Mouse (Mus musculus): ENCODE data around the gene Hoxb2. TPM values are rescaled to one million over a fixed set of nuclear protein-coding genes. Genes with fewer than 3 reads are reported as not detected.

Hoxb2 gene
- polyA plus RNA-seq, 1 experiment from 2014 or later, result 7.5 TPM

DNA sequence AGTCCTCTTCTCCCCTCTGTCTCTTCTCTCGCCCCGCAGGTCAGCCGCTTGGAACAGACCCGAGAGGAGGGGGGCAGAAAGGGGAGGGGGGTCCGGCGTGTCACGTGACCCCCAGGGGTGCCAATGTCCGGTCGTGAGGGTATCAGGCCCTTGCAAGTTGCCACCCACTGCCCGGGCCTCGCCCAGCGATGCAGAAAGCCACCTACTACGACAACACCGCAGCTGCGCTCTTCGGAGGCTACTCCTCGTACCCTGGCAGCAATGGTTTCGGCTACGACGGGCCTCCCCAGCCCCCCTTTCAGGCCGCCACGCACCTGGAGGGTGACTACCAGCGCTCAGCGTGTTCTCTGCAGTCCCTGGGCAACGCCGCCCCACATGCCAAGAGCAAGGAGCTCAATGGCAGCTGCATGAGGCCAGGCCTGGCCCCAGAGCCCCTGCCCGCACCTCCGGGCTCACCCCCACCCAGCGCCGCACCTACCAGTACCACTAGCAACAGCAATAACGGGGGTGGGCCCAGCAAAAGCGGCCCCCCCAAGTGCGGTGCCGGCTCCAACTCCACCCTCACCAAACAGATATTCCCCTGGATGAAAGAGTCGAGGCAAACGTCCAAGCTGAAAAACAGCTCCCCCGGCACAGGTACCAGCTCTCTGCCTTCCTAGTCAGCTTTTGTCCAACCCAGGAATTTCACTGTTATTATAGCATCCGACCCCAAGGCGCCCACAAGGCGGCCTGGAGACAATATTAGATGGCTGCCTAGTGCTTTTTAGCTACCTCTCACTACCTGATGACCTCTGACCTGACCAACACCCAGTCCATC lies 6.1 kb upstream of the Hoxb2 start:
- H3K27ac ChIP-seq (replicated peaks; ENCODE audit: low read depth, low read length), result 0 out of 2 replicates have a peak overlapping the region, but pooled peaks have one; percentile 4
- H3K4me1 ChIP-seq (ENCODE audit: control insufficient read depth, insufficient read depth, low read length), result peaks cover 43% of the 10 kb centered on the region
- peak overlapping the region; percentile 17; the same call in 1 of the 2 replicates for H3K9ac ChIP-seq (ENCODE audit: low read length)
- H3K9me3 ChIP-seq (ENCODE audit: control insufficient read depth, low read length), result no peaks in the 10 kb centered on the region
- no peak overlapping the region for H3K4me3 ChIP-seq (ENCODE audit: low read depth, low read length)
- H3K4me2 ChIP-seq (ENCODE audit: low read depth, severe bottlenecking), result peak overlapping the region; percentile 22; the same call in 1 of the 2 replicates
- DNase-seq (ENCODE audit: low spot score) (peak; percentile 64), ATAC-seq (ENCODE audit: insufficient number of reproducible peaks, low FRiP score, low TSS enrichment, low read depth) (peak; percentile 32; the same call in 1 of the 2 replicates)
- peaks cover 89% of the 10 kb centered on the region for H3K27me3 ChIP-seq (ENCODE audit: control insufficient read depth, insufficient read depth, low read length)
- H3K36me3 ChIP-seq (ENCODE audit: control insufficient read depth, insufficient read depth, low read length), result no peaks in the 10 kb centered on the region
- WGBS, result 4% methylated on average over 39 of the region's 40 CpGs

DNA sequence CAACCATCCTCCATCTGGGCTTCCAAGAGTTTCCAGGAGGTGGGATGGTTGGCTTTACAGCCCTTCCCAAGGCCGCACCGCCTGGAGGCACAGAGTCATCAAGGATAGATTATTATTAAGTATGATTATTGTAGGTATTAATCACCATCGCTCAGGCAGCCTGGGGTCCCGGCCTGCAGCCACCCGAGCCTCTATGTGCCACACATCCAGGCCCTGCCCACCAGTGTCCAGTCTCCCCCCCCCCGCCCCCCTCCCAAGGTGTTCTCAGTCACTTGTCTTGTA lies 5.5 kb upstream of the Hoxb2 start:
- DNase-seq (ENCODE audit: low spot score) (no peak), ATAC-seq (ENCODE audit: insufficient number of reproducible peaks, low FRiP score, low TSS enrichment, low read depth) (no peak)
- Histone ChIP-seq H3K4me3 (ENCODE audit: low read depth, low read length) (no peak overlapping the region), H3K9me3 (ENCODE audit: control insufficient read depth, low read length) (no peaks in the 10 kb centered on the region), H3K4me2 (ENCODE audit: low read depth, severe bottlenecking) (peak overlapping the region; percentile 56; the same call in 1 of the 2 replicates), H3K36me3 (ENCODE audit: control insufficient read depth, insufficient read depth, low read length) (no peaks in the 10 kb centered on the region), H3K27me3 (ENCODE audit: control insufficient read depth, insufficient read depth, low read length) (peaks cover 87% of the 10 kb centered on the region), H3K9ac (ENCODE audit: low read length) (no peak overlapping the region), H3K4me1 (ENCODE audit: control insufficient read depth, insufficient read depth, low read length) (peaks cover 43% of the 10 kb centered on the region), H3K27ac (replicated peaks; ENCODE audit: low read depth, low read length) (no peak overlapping the region)
- 4% methylated on average over 6 of the region's 6 CpGs for WGBS

DNA sequence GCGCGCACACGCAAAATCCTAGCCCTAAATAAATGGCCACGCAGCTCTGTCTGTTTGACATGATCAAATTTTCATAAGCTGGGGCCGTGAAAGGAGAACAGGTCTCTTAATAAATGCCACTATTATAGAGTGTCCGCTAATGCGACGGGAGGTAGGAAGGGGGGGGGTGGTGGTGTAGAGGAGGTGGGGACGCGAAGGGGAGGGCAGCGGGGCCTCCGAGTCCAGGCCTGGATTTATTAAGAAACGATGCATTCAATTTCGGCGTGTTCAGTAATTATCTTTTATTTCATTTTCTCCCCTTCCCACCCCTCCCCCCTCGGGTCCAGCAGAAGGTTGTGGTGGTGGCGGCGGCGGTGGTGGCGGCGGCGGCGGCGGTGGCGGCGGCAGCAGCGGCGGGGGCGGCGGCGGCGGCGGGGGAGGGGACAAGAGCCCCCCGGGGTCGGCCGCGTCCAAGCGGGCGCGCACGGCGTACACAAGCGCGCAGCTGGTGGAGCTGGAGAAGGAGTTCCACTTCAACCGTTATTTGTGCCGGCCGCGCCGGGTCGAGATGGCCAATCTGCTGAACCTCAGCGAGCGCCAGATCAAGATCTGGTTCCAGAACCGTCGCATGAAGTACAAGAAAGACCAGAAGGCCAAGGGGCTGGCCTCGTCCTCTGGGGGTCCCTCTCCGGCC lies 5.0 kb upstream of the Hoxb2 start:
- H3K4me3 ChIP-seq (ENCODE audit: low read depth, low read length), result peak overlapping the region; percentile 16
- peak; percentile 61 for DNase-seq (ENCODE audit: low spot score)
- no peak for ATAC-seq (ENCODE audit: insufficient number of reproducible peaks, low FRiP score, low TSS enrichment, low read depth)
- H3K9ac ChIP-seq (ENCODE audit: low read length), result peak overlapping the region; percentile 30; the same call in 1 of the 2 replicates
- 2% methylated on average over 37 of the region's 56 CpGs for WGBS
- no peaks in the 10 kb centered on the region for H3K36me3 ChIP-seq (ENCODE audit: control insufficient read depth, insufficient read depth, low read length)
- peaks cover 43% of the 10 kb centered on the region for H3K4me1 ChIP-seq (ENCODE audit: control insufficient read depth, insufficient read depth, low read length)
- no peaks in the 10 kb centered on the region for H3K9me3 ChIP-seq (ENCODE audit: control insufficient read depth, low read length)
- H3K4me2 ChIP-seq (ENCODE audit: low read depth, severe bottlenecking), result peak overlapping the region; percentile 56
- H3K27ac ChIP-seq (replicated peaks; ENCODE audit: low read depth, low read length), result no peak overlapping the region; the same call in 1 of the 2 replicates
- peaks cover 83% of the 10 kb centered on the region for H3K27me3 ChIP-seq (ENCODE audit: control insufficient read depth, insufficient read depth, low read length)

DNA sequence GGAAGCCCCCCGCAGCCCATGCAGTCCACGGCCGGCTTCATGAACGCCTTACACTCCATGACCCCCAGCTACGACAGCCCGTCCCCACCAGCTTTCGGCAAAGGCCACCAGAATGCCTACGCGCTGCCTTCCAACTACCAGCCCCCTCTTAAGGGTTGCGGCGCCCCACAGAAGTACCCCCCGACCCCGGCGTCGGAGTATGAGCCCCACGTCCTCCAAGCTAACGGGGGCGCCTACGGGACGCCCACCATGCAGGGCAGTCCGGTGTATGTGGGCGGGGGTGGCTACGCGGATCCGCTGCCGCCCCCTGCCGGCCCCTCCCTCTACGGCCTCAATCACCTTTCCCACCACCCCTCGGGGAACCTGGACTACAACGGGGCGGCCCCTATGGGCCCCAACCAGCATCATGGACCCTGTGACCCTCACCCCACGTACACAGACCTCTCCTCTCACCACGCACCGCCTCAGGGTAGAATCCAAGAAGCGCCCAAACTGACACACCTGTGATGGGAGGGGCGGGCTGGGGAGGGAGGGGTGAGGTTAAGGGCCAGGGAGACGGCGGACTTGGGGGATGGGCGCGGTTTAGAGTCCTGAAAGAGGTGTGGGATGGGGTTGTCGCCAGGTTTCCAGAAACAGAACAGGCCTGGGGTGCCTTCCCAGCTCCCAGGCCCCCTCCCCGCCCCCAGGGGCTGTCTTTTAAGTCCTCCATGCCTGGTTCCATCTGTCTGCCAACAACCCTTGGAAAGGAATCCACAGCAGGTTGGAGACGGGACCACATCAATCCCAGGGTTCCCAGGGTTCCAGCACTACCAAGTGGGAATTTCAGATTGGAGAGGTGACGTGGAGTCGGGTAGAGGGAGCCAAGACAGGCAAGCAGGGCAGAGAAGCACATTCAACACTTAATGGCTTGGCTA lies 4.2 kb upstream of the Hoxb2 start:
- no peaks in the 10 kb centered on the region for H3K36me3 ChIP-seq (ENCODE audit: control insufficient read depth, insufficient read depth, low read length)
- ATAC-seq (ENCODE audit: insufficient number of reproducible peaks, low FRiP score, low TSS enrichment, low read depth), result no peak
- DNase-seq (ENCODE audit: low spot score), result peak; percentile 53
- peak overlapping the region; percentile 52; the same call in 1 of the 2 replicates for H3K27ac ChIP-seq (replicated peaks; ENCODE audit: low read depth, low read length)
- peaks cover 39% of the 10 kb centered on the region for H3K4me1 ChIP-seq (ENCODE audit: control insufficient read depth, insufficient read depth, low read length)
- H3K4me3 ChIP-seq (ENCODE audit: low read depth, low read length), result peak overlapping the region; percentile 16
- peak overlapping the region; percentile 56 for H3K4me2 ChIP-seq (ENCODE audit: low read depth, severe bottlenecking)
- H3K9me3 ChIP-seq (ENCODE audit: control insufficient read depth, low read length), result no peaks in the 10 kb centered on the region
- H3K9ac ChIP-seq (ENCODE audit: low read length), result peak overlapping the region; percentile 30; the same call in 1 of the 2 replicates
- H3K27me3 ChIP-seq (ENCODE audit: control insufficient read depth, insufficient read depth, low read length), result peaks cover 82% of the 10 kb centered on the region
- WGBS, result 4% methylated on average over 42 of the region's 45 CpGs

DNA sequence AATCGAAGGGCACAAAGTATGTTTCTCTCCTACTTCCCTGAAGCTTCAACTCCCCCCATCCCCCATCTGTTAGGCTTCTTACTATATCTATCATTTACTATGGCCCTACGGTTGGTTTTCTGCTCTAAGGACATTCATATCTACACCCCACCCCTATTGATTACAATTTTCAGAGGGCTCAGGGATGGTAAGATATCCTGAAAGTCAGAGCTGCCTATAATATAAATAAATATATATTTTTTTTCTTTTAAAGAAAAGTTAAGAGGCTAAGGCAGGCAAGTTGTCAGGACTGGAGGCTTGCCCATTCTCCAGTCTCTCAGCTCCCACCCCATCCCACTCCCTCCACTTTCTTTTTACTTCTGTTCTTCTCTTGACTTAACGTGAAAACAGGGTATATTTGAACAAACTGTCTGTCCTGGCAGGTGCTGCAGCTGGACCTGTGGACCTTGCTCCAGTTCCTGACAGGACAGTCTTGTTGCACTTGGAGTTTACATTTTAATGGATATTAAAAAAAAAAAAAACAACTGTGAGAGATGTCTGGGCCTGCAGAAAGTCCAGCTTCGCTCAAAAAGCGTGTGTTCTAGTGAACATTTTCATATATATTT lies 3.3 kb upstream of the Hoxb2 start:
- DNase-seq (ENCODE audit: low spot score) (peak; percentile 40), ATAC-seq (ENCODE audit: insufficient number of reproducible peaks, low FRiP score, low TSS enrichment, low read depth) (no peak)
- peaks cover 81% of the 10 kb centered on the region for H3K27me3 ChIP-seq (ENCODE audit: control insufficient read depth, insufficient read depth, low read length)
- no peaks in the 10 kb centered on the region for H3K36me3 ChIP-seq (ENCODE audit: control insufficient read depth, insufficient read depth, low read length)
- H3K4me2 ChIP-seq (ENCODE audit: low read depth, severe bottlenecking), result no peak overlapping the region
- no peak overlapping the region for H3K4me3 ChIP-seq (ENCODE audit: low read depth, low read length)
- H3K4me1 ChIP-seq (ENCODE audit: control insufficient read depth, insufficient read depth, low read length), result peaks cover 33% of the 10 kb centered on the region
- H3K9me3 ChIP-seq (ENCODE audit: control insufficient read depth, low read length), result no peaks in the 10 kb centered on the region
- H3K9ac ChIP-seq (ENCODE audit: low read length), result no peak overlapping the region
- WGBS, result 40% methylated on average over 5 of the region's 5 CpGs
- no peak overlapping the region for H3K27ac ChIP-seq (replicated peaks; ENCODE audit: low read depth, low read length)

DNA sequence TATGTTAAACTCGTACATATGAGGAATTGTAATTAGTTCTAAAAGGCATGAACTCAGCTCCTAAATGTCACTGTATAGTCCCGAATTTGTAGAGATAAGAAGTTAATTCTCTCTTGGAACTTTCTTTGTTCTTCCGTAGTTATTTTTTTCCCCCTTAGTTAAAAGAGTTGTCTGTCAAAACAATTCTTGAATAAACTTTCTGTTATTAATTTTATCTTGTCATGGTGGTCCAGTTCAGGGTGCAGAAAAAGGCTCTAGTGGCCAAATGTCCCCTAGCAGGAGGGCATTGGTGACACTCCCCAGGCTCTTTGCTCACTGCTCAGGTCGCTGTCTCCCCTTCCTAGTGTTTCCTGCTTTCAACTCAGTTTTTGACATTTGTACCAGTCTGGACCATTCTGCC lies 2.6 kb upstream of the Hoxb2 start:
- ATAC-seq (ENCODE audit: insufficient number of reproducible peaks, low FRiP score, low TSS enrichment, low read depth) (no peak), DNase-seq (ENCODE audit: low spot score) (no peak)
- Histone ChIP-seq H3K27ac (replicated peaks; ENCODE audit: low read depth, low read length) (no peak overlapping the region), H3K27me3 (ENCODE audit: control insufficient read depth, insufficient read depth, low read length) (peaks cover 76% of the 10 kb centered on the region), H3K4me3 (ENCODE audit: low read depth, low read length) (no peak overlapping the region), H3K36me3 (ENCODE audit: control insufficient read depth, insufficient read depth, low read length) (no peaks in the 10 kb centered on the region), H3K9me3 (ENCODE audit: control insufficient read depth, low read length) (no peaks in the 10 kb centered on the region), H3K4me2 (ENCODE audit: low read depth, severe bottlenecking) (peak overlapping the region; percentile 24; the same call in 1 of the 2 replicates), H3K4me1 (ENCODE audit: control insufficient read depth, insufficient read depth, low read length) (peaks cover 34% of the 10 kb centered on the region), H3K9ac (ENCODE audit: low read length) (no peak overlapping the region)
- 9% methylated on average over 4 of the region's 4 CpGs for WGBS

DNA sequence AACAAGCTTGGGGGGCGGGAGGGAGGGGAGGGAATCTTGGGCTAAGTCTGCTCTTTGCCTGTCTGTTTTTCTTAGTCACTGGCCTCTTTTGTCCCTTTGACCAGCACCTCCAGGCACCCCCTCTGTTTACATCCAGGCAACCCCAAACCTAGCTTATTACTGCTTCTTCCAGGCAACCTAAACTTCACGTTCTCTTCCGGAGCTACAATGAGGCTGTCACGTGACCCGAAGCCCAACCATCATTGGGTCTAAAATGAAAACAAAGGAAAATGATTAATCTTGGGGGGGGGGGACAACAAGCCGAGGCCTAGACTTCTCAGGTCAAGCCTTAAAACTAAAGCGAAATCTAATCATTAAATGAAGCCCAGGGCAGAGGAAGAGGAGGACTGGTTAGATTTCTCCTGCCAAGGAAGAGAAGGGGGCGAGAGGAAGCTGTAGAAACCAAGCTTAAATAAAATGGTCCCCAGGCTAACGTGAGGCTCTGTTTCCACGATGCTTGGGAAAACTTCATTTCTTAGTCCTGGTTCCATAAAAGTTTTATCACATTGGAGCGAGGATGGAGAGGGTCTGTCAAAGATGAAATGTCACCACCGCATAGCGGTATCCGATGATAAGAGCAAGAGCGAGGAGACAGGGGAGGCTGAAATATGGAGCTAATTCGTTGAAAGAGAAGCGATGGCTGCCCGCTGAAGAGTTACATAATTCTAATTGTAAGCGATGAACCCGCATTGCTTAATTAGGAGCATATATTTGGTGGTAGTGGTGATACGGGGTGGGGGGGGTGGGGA lies 2.0 kb upstream of the Hoxb2 start:
- WGBS, result 6% methylated on average over 21 of the region's 21 CpGs
- Histone ChIP-seq H3K27me3 (ENCODE audit: control insufficient read depth, insufficient read depth, low read length) (peaks cover 75% of the 10 kb centered on the region), H3K4me1 (ENCODE audit: control insufficient read depth, insufficient read depth, low read length) (peaks cover 37% of the 10 kb centered on the region), H3K4me3 (ENCODE audit: low read depth, low read length) (no peak overlapping the region), H3K27ac (replicated peaks; ENCODE audit: low read depth, low read length) (no peak overlapping the region), H3K4me2 (ENCODE audit: low read depth, severe bottlenecking) (peak overlapping the region; percentile 24; the same call in 1 of the 2 replicates), H3K36me3 (ENCODE audit: control insufficient read depth, insufficient read depth, low read length) (no peaks in the 10 kb centered on the region), H3K9ac (ENCODE audit: low read length) (no peak overlapping the region), H3K9me3 (ENCODE audit: control insufficient read depth, low read length) (no peaks in the 10 kb centered on the region)
- ATAC-seq (ENCODE audit: insufficient number of reproducible peaks, low FRiP score, low TSS enrichment, low read depth) (no peak), DNase-seq (ENCODE audit: low spot score) (peak; percentile 55)

All from limb, embryonic 11.5 days (tissue).